Mouse (Mus musculus) bone marrow macrophage, adult 2 months (primary cell): Measurements from ENCODE around the gene Prkce.

Experiments
- CTCF ChIP-seq: IDR thresholded peaks from 2 replicates; pipeline ENCODE4 v1.5.1; 2012; ENCODE audit warnings: low read depth, mild to moderate bottlenecking, low read length, moderate library complexity
- POLR2A ChIP-seq: IDR thresholded peaks from 2 replicates; pipeline ENCODE4 v1.6.1; 2012; ENCODE audit warnings: mild to moderate bottlenecking, low read depth, low read length, borderline replicate concordance

DNA sequence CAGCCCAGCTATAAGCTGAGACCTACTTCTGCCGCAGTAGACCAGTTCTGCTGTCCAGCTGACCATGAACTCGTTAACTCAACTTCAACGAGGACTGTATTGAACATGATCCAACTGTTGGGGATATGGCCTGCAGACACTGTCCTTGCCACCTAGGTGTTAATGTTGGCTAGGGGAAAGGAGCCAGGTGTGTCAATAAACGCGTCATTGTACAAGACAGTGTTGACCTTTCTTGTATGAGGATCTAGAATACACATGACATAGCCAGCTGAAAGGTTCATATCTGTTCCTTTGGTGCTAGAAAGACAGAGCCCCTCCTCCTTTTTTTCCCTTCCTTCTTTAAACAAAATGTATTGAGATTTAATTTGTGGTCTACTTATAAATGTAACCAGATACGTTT, 251.6 kb downstream of the Prkce start:
- TF ChIP-seq POLR2A (no peak), CTCF (no peak)
